Mouse (Mus musculus): ENCODE measurements around the gene Mgmt.

DNA sequence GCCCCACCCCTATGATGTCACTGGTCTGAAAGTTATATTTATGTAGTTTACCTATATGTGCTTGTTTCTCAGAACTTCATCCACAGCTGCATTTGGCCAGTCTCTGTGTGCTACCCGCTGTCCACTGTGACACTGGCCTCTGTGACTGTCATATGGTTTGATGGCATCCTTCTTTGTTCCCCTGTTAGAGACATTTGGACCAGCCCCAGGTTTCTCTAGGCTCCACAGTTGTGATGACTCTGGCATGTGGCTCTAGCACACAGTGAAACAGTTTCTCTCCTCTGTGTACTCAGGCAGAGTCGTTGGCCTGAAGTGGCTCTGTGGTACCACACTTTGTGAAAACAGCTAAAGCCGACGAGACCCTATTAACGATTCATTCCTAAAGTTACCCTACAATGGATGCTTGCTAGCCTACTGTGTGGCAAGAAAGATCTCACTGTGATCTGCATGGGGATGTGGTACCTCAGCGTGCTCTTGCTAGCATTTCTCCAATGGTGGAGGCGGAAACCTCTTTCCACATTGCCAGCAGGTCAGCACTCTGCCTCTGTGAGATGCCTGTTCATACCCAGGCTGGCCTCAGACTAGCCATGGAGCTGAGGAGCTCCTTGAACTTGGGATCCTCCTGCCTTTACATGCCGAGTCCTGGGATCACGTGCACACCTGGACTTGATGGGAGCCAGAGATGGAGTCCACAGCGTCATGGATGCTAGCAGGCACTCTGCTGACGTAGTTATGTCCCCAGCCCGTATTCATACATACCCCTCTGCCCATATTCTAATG is 26.8 kb downstream of the Mgmt start:
- TF ChIP-seq CHD1 (IDR thresholded peaks at IDR 0.05; ENCODE audit: low read depth, low read length) (no peak), CHD2 (IDR thresholded peaks at IDR 0.05; ENCODE audit: low read length) (no peak), RCOR1 (conservative IDR thresholded peaks at IDR 0.05; ENCODE audit: low read depth, low read length) (no peak), HCFC1 (IDR thresholded peaks at IDR 0.05; ENCODE audit: low read depth, low read length) (no peak), TCF12 (IDR thresholded peaks at IDR 0.05; ENCODE audit: low read depth, low read length) (no peak)

Measured in CH12.LX (cell line).